Mouse (Mus musculus): ENCODE data around the gene Nipal3. TPM values are rescaled to one million over a fixed set of nuclear protein-coding genes. Genes with fewer than 3 reads are reported as not detected.
A peak's percentile ranks its signal among the peaks of the same experiment; 100 is the strongest.

The Nipal3 gene
- 11.4 and 12.3 TPM in 2 replicates for polyA plus RNA-seq (2015; fragmentation: Nextera tagmentation; extraction: Ambion mirVana)

GRCm38 (mm10) chr4:135494521-135495396 lies at the start of gene Nipal3, which contains the start of gene Stpg1:
Gene Nipal3, minus strand, starts transcription at chr4:135495038.
Gene Stpg1, plus strand, starts transcription at chr4:135494790.

GRCm38 (mm10) chr4:135433443-135434394 lies 61.1 kb downstream of the Nipal3 start, which contains the start of gene Rcan3:
Gene Rcan3, minus strand, starts transcription at chr4:135433853.

GRCm38 (mm10) chr4:135397991-135398390 lies 96.8 kb downstream of the Nipal3 start, which contains the start of gene Ncmap:
Gene Ncmap, minus strand, starts transcription at chr4:135398227.

MicroRNAs within 50 kb of the gene (microRNA counts, 519-probe panel; counts per million panel counts)
- microRNA mmu-miR-700 = not detected

Small RNA genes lying within 50 kb of the gene (microRNA-seq; reads per million reads assigned to microRNA genes)
- gene Gm25317 = not detected
- 338 reads per million, percentile 61 among the genes with 10 or more reads in this experiment for gene Mir700

Other genes starting within 250 kb of the Nipal3 start
- gene Clic4, start 222.2 kb downstream of the Nipal3 start, polyA plus RNA-seq (2015; fragmentation: Nextera tagmentation; extraction: Ambion mirVana) = 162 and 174 TPM in 2 replicates
- gene Srrm1, start 141.7 kb downstream of the Nipal3 start, polyA plus RNA-seq (2015; fragmentation: Nextera tagmentation; extraction: Ambion mirVana) = 94.4 and 139 TPM in 2 replicates
- 9.3 and 9.7 TPM in 2 replicates for gene Ncmap, start 96.8 kb downstream of the Nipal3 start, polyA plus RNA-seq (2015; fragmentation: Nextera tagmentation; extraction: Ambion mirVana)
- 13.2 and 14.6 TPM in 2 replicates for gene Rcan3, start 61.2 kb downstream of the Nipal3 start, polyA plus RNA-seq (2015; fragmentation: Nextera tagmentation; extraction: Ambion mirVana)
- 1.1 and 1.2 TPM in 2 replicates for gene Stpg1, start 248 bp downstream of the Nipal3 start, polyA plus RNA-seq (2015; fragmentation: Nextera tagmentation; extraction: Ambion mirVana)
- gene Grhl3, start 78.6 kb upstream of the Nipal3 start, polyA plus RNA-seq (2015; fragmentation: Nextera tagmentation; extraction: Ambion mirVana) = 61.8 and 72.9 TPM in 2 replicates
- gene Ifnlr1, start 191.2 kb upstream of the Nipal3 start, polyA plus RNA-seq (2015; fragmentation: Nextera tagmentation; extraction: Ambion mirVana) = 1.6 and 1.7 TPM in 2 replicates
- gene Il22ra1, start 233.1 kb upstream of the Nipal3 start, polyA plus RNA-seq (2015; fragmentation: Nextera tagmentation; extraction: Ambion mirVana) = 0.37 and 0.52 TPM in 2 replicates

All from urinary bladder, postnatal 0 days (tissue).